Mouse (Mus musculus) lung, adult 2 months (tissue): Measurements from ENCODE around the gene Tmem156.

Source experiments
- CTCF ChIP-seq: fragments of 200-500 bp; IDR thresholded peaks from 2 replicates; pipeline ENCODE4 v1.5.1; 2011; ENCODE audit warnings: mild to moderate bottlenecking, low read length, control low read depth; ENCODE audit not compliant: insufficient read depth
- POLR2A ChIP-seq: fragments of 200-500 bp; IDR thresholded peaks from 2 replicates; pipeline ENCODE4 v1.6.1; 2011; ENCODE audit warnings: low read depth, mild to moderate bottlenecking, control low read depth, low read length, borderline replicate concordance; ENCODE audit errors: extremely low read depth

DNA sequence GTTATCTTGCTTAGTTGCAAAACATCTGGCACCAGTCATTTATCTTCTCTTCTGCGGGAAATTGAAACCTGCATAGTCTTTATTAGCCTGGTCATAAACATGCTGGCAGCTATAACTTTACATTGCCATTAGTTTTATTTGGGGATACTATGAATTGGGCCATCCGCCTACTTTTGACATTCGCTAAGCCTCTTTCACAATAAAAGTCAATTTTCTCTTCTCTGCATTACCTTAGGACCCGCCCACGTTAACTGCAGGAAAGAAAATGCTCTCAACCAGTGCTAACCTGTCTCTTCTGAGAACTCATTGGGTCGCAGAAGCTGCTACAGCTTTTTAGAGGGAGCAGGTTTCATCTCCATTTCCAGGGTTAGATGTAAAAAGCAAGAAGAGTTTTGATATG, 23.8 kb downstream of the Tmem156 start:
- TF ChIP-seq CTCF (no peak), POLR2A (no peak)
